Mouse (Mus musculus): ENCODE results near the gene Cd3g.

Cd3g gene

GRCm38 (mm10) chr9:44980242-44980641, at the start of gene Cd3g:
Gene Cd3g (minus strand): TSS chr9:44980431.
- peak; percentile 92 to 93 for DNase-seq (ENCODE audit: low spot score in 2 of 2)

DNA sequence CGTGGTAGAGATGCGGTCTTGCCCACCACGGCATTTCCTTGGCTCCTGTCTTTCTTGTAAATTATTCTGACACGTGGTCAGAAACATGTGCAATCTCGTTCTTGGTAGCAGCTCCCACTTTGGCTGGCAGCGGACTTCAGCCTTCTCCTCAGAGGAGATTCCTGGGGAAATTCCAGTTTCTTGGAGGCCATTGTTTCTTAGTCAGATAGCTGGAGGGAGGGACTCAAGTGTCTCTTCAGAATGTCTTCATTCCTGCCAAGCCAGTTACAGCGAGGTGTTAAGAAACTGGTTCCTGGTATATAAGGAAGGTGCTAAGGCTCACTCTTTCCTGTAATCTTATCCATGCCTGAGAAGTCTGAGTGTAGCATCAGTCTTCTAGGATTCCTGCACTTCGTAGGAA, 47.1 kb upstream of the Cd3g start:
- no peak for DNase-seq (ENCODE audit: low spot score in 2 of 2)

DNA sequence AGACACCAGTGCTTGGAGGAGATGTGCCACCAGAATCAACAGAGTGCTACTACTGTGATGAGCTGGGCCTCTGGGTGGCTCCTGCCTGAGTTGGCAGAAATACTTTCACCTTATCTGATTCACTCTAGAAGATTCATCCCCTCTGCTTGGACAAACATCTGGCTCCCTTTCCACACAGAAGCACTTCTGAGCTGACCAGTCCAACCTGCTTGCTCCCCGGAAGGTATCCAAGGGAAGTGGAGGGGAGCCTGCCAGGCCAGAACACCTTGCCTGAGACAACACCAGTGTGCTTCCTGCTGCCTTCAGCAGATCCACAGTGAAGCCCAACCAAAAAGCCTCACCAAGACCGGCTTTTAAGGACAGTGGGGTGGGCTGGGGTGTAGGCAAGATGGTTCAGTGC, 44.0 kb upstream of the Cd3g start:
- DNase-seq (ENCODE audit: low spot score in 2 of 2), result no peak

DNA sequence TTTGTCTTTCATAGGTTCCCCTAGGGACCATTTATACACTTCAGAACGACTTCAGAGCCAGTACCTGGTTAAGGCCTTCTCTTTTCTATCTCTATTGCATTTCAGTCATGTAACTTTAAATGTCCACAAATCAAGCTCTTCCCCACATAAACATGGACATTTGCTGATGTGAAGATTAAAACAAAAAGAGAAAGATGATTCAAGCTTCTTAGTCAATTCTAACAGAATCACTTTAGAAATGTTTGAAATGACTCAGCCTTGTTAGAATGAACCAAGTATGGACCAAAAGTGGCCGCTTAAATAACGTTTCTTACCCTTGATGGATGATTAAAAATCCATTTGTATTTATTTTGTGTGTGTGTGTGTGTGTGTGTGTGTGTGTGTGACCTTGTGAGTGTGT, 43.4 kb upstream of the Cd3g start:
- DNase-seq (ENCODE audit: low spot score in 2 of 2), result no peak

- DNase-seq (ENCODE audit: low spot score in 2 of 2), result peak; percentile 64 to 83
Observed at GRCm38 (mm10) chr9:45022800-45023199, 42.6 kb upstream of the Cd3g start.

DNA sequence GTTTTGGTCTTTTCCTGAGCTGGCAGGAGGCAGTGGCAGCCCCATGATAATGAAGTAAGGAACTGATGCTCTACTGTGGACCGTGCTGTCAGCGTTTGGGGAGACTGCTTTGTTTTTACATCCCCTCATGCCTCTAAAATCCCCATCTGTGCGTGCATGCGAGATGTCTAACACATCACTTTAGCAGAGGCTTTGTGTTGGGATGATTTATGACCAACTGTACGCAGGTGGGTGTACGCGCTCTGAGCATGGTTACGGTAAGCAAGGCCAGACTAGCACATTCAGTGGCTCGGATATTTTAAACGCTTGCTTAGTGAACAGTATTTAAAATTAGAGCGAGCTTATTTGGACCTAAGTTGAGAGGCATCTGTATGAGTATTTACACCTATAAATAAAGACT, 37.8 kb upstream of the Cd3g start:
- no peak for DNase-seq (ENCODE audit: low spot score in 2 of 2)

- DNase-seq (ENCODE audit: low spot score in 2 of 2), result peak; percentile 56 to 60
Observed at GRCm38 (mm10) chr9:45015841-45016240, 35.6 kb upstream of the Cd3g start.

DNA sequence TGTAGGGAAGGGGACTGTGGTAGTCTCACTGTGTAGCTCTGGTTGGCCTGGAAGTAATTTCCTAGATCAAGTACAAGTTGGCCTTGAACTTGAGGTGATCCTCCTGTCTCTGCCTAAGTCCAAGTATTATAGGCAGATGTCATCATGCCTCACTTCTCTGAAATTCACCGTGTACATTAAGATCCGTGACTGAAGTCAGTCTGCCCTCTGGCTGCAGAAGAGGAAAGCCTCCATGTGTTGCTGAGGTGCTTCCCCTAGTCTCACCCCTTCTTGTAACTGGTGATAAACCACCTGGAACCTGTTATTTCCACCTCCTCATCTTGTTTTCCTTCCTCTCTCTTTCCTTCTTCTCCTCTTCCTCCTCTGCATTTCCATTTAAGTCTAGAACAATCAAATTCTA, 34.6 kb upstream of the Cd3g start:
- DNase-seq (ENCODE audit: low spot score in 2 of 2), result no peak

- DNase-seq (ENCODE audit: low spot score in 2 of 2), result no peak
Observed at GRCm38 (mm10) chr9:45011291-45011690, 31.1 kb upstream of the Cd3g start.

DNA sequence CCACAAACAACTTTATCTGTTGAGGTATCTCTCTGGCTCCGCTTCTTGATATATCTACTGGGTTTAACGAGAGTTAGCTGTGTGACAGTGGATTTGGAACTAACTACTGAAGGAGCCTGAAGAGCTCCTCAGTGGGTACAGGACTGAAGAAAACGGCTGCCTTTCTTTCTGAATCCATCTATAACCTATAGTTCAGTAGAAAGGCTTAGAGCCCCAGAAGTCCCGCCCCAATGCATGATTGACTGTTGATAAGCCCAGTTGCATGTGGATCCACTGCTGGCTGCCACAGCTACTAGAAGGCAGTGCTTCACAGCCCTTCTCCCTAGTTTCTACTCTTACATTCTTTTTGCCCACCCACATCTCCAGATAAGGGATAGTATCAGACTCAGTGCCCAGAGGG, 30.2 kb upstream of the Cd3g start:
- peak; percentile 69 to 71 for DNase-seq (ENCODE audit: low spot score in 2 of 2)

DNA sequence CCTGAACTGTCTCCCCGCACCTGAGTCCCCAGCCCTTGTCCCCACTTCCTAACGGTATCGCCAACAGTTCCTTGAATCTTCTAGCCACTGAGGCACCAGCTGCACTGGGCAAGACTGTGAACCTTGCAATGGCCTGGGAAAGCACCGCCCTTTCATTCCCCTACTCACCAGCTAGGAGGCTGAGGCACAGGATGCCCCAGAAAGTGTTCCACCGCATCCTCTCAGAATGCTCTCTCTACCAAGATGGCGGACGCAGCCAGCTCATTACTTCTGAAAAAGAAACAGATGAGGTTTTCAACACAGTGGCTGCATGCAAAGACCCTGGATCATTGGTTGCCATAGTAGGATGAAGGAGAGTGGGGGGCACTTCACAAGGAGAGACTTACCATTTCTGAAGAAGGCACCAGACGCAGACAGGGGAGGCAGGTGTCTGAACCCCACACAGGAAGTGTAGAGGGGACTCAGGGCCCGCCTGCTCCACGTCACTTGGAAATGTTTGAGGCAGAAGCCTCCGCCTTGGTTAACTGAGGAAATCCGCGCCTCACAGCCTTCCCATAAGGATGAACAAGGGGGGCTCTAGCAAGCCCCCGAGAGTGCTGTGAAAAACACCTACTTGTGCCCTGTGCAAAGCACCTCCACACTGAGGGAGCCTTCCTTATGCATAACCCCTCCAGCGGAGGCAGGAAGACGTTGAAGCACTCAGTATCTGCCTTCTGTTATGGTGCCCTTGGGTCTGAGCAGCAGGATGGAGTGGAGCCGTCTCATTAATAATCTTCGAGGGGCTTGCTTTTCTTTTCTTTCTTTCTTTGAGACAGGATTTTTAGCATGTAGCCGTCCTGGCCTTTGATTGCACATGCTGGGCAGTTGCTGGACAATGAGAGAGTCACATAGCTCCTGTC, 29.2 kb upstream of the Cd3g start, which contains the start of gene Cd3e:
Cd3e (minus strand) TSS at position 448 of the 899 bp plus-strand sequence.
- DNase-seq (ENCODE audit: low spot score in 2 of 2), result peak; percentile 75 to 84

DNA sequence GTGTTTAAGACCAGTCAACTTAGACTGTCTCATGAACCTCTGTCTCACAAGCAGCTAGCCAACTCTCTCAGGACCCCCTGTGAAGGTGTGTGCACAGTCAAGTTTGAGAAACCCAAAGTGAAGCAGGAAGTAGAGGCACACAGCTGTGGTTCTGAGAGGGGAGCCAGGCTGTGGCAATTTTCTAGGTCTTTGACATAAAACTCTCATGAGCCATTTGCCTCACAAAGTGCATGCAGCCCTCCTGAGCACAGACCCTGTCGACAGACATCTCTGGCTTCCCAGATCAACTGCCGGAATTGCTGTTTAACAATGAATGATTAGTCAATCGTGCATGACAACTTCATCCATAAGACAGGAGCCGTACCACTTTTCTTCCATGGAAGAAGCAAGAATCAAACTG, 28.1 kb upstream of the Cd3g start:
- DNase-seq (ENCODE audit: low spot score in 2 of 2), result peak; percentile 69 to 71

GRCm38 (mm10) chr9:45007404-45007803, 27.2 kb upstream of the Cd3g start:
- no peak for DNase-seq (ENCODE audit: low spot score in 2 of 2)

DNA sequence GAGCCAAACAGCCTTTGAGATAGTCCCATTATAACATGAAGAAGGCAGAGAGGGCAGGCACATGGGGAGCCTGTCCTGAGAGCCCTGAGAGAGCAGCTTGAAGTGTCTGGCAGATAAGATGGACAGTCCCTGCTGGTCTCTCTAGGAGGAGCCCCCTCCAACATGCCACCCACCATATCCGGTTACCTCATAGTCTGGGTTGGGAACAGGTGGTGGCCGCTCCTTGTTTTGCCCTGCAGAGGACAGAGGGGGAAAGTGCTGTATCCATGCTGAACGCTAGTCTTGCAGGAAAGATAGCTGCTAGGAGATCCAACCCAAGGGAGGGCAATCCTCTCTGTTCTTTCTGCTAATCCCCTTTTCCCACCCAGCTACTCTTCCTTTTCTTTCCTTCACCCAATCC, 20.0 kb upstream of the Cd3g start:
- DNase-seq (ENCODE audit: low spot score in 2 of 2), result no peak

GRCm38 (mm10) chr9:44999776-45000175, 19.5 kb upstream of the Cd3g start:
- no peak for DNase-seq (ENCODE audit: low spot score in 2 of 2)

DNA sequence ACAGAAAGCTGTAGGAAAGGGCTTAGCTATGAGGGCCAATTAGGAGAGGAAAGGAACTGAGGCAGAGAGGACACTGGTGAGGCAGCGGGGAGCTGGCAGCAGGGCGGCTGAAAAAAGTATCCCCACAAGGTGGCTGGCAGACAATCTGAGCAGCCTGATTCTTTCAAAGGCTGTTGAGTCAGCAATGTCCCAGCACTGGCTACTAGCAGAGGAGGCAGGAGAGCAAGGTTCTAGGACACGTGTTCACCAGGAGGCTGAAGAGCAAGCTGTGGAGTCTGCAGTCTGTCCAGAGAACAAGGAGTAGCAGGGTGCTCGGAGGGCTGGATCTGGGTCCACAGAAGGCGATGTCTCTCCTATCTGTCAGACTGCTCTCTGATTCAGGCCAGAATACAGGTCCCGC, 18.9 kb upstream of the Cd3g start:
- DNase-seq (ENCODE audit: low spot score in 2 of 2), result peak in 1 of 2 experiments; percentile 33

- DNase-seq (ENCODE audit: low spot score in 2 of 2), result peak in 1 of 2 experiments; percentile 59
Observed at GRCm38 (mm10) chr9:44998138-44998537, 17.9 kb upstream of the Cd3g start.

DNA sequence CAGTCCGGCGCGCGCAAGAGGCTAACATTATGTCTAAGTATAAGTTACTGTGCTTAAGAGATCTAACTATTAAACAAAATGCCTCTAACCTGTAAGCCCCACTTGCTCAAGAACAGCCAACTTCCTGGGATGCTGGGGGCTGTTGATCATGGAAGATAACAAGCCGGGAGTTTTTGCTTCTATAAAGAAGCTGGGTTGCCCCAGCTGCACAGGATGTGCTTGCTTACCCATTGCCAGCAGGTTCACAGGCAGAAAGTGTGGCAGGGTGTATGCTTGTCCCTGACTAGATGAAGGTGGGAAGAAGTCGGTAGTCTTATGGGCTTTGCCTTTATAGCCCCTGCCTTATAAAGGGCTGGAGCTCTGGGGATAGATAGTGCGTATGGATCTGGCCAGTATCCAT, 16.4 kb upstream of the Cd3g start:
- DNase-seq (ENCODE audit: low spot score in 2 of 2), result peak; percentile 56 to 63

GRCm38 (mm10) chr9:44994962-44995361, 14.7 kb upstream of the Cd3g start:
- no peak for DNase-seq (ENCODE audit: low spot score in 2 of 2)

DNA sequence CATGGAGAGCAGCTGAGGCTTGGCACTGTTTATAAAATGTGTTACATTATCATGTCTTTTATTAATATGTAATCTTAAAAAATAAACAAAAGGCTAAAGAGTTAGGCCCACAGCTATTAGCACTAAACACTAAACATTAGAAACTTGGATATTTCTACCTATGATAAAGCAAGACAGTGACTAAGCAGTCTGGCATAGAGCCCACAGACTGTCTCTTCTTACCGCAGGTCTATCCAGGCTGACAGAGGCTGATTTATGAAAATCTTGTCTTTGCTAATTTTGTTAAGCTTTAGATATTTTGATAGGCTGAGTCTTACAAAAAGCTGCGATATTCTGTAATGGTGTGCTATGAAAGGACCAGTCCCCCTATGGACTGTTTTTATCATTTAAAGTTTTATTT, 13.0 kb upstream of the Cd3g start:
- no peak for DNase-seq (ENCODE audit: low spot score in 2 of 2)

DNA sequence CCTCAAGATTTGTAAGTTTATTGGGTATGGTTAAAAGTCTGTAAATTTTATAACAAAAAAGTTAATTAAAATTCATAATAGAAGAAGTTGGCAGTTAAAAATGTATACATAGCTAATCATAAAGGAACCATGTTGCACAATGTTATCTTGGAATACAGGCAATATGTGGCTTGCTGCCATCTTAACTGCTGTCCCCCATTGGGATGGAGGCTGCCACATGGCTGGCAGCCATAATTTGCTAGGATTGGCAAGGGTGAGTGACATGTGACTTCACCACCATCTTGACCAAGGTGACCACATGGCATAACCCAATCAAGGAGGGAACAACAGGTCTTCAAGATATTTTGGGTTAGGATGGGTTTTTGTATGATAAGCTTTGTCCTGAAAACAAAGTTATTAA, 12.0 kb upstream of the Cd3g start:
- DNase-seq (ENCODE audit: low spot score in 2 of 2), result no peak

- no peak for DNase-seq (ENCODE audit: low spot score in 2 of 2)
Observed at GRCm38 (mm10) chr9:44991821-44992220, 11.6 kb upstream of the Cd3g start.

DNA sequence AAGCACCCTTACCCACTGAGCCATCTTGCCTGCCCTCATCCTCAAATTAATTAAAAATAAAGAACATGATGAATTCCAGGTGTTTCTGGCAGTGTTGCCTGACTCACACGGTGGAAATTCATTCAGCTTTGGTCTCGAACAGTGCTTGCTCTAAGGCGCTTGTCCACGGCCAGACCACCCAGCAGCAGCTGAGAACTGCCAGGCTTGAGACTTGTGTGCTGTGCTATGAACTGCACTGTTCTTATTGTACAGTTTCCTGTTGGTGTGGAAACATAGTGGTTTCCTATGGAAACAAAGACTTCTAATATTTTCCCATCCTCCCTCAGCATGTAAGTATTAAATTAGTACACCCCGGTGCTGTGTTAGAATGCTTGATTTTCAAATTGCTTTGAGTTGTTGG, 6.7 kb upstream of the Cd3g start:
- no peak for DNase-seq (ENCODE audit: low spot score in 2 of 2)

Measured in thymus, postnatal 10 days (tissue).